Mouse (Mus musculus) lung, adult 10 weeks (tissue): ENCODE data around the gene Mindy4. TPM values are rescaled to one million over a fixed set of nuclear protein-coding genes. Genes with fewer than 3 reads are reported as not detected.

ENCODE experiments used
- polyA plus RNA-seq: library from polyadenylated mRNA; stranded (reverse); fragments of 350-450 nt; fragmentation: Illumina TruSeq; extraction: RNeasy Lipid Tissue Mini Kit (QIAGEN cat#74804); gene quantifications from one replicate; pipeline ENCODE4 v1.2.3, GENCODE M21; 2014; ENCODE audit warnings: low read depth, low replicate concordance; ENCODE audit not compliant: insufficient read depth

Mindy4 gene
- polyA plus RNA-seq = 10.6 TPM

DNA sequence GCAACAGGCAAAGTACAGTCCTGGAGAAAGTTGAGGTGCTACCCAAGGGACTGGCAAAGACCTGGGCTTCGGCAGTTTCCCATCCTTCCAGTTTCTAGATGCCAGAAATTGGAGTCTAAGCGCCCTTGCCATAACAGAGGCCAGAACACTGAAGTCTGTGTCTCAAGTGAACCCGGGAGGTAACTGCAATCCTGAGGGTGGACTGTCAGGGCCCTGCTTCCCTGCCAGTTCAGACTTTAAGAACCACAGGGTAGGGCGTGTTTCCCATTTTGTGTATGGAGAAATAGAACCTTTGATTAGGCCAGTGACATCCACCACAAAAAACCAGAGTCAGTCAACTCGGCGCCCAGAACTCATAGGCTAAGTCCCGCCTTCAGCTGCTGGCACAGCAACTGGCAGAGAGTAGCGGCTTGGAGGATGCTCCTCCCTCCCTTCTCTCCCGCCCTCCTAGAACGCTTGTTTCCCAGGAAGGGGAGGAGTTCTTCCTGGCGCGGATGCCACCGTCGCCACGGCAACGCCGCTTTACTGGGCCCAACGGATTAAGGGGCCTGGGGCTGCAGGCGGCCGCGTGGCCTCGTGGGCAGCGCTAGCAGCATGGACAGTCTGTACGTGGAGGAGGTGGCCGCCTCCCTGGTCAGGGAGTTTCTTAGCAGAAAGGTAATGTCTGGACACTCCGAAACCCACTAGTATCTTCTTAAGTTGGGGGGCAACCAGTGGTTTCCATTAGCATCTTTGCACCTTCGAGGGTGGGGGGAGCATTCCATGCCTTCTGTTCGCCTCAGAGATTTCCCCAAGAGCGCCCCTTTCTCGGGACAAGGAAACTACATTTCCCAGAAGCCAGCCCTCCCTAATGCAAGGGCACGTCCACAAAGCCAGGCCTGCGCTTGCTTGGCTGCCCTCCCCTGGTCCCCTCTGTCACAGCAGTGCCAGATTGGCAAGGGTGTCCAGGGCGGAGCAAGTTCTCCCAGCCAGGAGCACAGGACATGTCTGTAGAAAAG, at the start of gene Mindy4:
Gene Mindy4, plus strand, starts transcription at position 471 of the 998 bp plus-strand sequence.

DNA sequence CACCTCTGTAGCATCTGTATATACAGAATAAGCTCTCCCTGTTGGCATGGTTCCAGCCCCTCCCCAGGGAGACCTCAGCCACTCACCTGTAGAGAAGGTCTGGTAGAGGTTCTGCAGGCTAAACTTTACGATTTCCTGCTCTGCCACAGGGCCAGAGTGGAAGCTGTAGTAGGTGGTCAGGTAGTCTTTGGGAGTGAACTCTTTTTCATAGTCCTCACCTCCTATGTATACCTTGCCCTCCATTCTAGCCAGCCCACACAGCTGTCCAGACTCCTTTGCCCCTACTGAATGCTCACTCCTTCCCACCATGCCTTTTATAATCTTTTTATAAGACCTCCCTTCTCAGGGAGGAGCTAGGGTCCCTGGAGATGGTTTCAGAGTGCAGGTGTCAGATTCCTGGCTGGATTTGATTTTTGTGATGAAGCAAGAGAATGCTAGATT, 28.4 kb upstream of the Mindy4 start, which contains the start of gene Inmt:
Gene Inmt, minus strand, starts transcription at position 303 of the 441 bp plus-strand sequence.

DNA sequence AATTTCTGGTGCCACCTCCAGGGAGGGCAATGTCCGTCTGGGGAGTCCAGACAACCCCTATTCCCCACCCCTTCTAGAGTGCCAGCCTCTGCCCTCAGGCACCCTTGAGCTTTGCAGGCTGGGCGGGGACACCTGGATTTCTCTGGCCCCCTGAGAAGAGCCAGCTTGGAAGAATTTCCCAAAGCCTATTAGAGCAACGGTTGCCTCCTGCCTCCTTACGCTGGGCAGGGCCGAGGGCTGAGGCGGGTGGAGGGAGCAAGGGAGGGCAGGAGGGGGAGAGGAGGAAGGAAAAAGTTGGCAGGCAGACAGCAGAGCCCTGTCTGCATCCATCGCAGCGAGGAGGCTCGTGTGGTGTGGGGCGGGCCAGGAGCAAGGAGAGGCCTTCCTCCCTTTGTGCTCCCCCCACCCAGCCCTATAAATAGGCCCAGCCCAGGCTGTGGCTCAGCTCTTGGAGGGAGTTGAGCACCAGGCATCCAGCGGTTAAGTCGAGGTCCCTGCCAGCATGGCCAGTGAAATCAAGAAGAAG, 132.9 kb downstream of the Mindy4 start, which contains the start of gene Aqp1:
Gene Aqp1, plus strand, starts transcription at position 444 of the 526 bp plus-strand sequence.

Other genes starting within 250 kb of the Mindy4 start
- 16.4 TPM for gene Nod1, start 230.8 kb upstream of the Mindy4 start, polyA plus RNA-seq
- gene Ggct, start 210.4 kb upstream of the Mindy4 start, polyA plus RNA-seq = 9.5 TPM
- gene Gars, start 165.4 kb upstream of the Mindy4 start, polyA plus RNA-seq = 36.5 TPM
- gene Crhr2, start 70.4 kb upstream of the Mindy4 start, polyA plus RNA-seq = 0.30 TPM
- gene Inmt, start 28.3 kb upstream of the Mindy4 start, polyA plus RNA-seq = 3,946 TPM
- gene Aqp1, start 133.0 kb downstream of the Mindy4 start, polyA plus RNA-seq = 452 TPM
- not detected for gene Ghrhr, start 172.9 kb downstream of the Mindy4 start, polyA plus RNA-seq
- gene Adcyap1r1, start 248.6 kb downstream of the Mindy4 start, polyA plus RNA-seq = 0.96 TPM